Mouse (Mus musculus) kidney, adult 8-10 months (tissue): ENCODE results near the gene Timm10.

Experiments used
- DNase-seq, 2 experiments: peaks; one replicate each; pipeline ENCODE4 v3.0.0; 2022

Timm10 gene

GRCm38 (mm10) chr2:84861430-84861829, 34.6 kb downstream of the Timm10 start:
- DNase-seq, result no peak

GRCm38 (mm10) chr2:84862231-84862630, 35.4 kb downstream of the Timm10 start:
- DNase-seq, result no peak

GRCm38 (mm10) chr2:84865616-84866571, 39.1 kb downstream of the Timm10 start:
- peak in 1 of 2 experiments; percentile 46 for DNase-seq

GRCm38 (mm10) chr2:84868521-84868943, 41.7 kb downstream of the Timm10 start:
- DNase-seq, result peak; percentile 45 to 78

- no peak for DNase-seq
Measured at GRCm38 (mm10) chr2:84868977-84869376, 42.2 kb downstream of the Timm10 start.

- DNase-seq, result no peak
Measured at GRCm38 (mm10) chr2:84870623-84871160, 43.9 kb downstream of the Timm10 start.

GRCm38 (mm10) chr2:84872105-84872716, 45.4 kb downstream of the Timm10 start:
- DNase-seq, result peak; percentile 67 to 70

GRCm38 (mm10) chr2:84875842-84876241, 49.0 kb downstream of the Timm10 start:
- DNase-seq, result no peak
